10 mouse cellular contexts compared by ENCODE assay signal in the genomic region with DNA sequence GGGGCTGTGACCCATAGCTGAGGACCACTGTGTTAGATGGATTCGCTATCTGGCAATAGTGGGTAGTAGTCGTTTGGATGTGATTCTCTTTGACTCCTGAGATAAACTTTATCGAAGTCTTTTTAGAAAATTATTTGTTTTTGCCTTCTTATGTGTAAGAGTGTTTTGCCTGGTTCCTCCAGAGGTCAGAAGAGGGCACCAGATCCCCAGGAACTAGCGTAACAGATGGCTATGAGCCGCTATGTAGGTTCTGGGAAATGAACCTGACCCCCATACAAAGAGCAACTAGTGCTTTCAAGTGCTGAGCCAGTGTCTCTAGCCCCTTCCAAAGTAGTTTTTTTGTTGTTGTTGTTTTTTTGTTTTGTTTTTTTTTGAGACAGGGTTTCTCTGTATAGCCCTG. TPM values are rescaled to one million over a fixed set of nuclear protein-coding genes. Genes with fewer than 3 reads are reported as not detected.
DNase-seq lines count a peak whose midpoint lies in the region; ATAC-seq and TF ChIP-seq lines count a peak whose summit lies in the region.
"Had no signal": no experiment of that assay in that cellular context is flagged by ENCODE, and none has a peak within 500 bp of the region (broad histone marks: within the 10 kb centered on the region; RNA-seq: fewer than 3 reads in every experiment).

No protein-coding gene starts in this region.

- no peaks in the 10 kb centered on the region for H3K79me2 ChIP-seq in CH12.LX (replicated peaks; ENCODE audit: control insufficient read depth, extremely low read depth, insufficient read depth, poor library complexity, severe bottlenecking)

- in situ Hi-C loops in CH12.LX (cut with MboI; ENCODE audit: low pct_ligation_motif_present, low pct_unique_long_range_greater_than_20kb, low sequenced_read_pairs): no loop called here

- dilution Hi-C loops in CH12.LX (cut with MboI; ENCODE audit: extremely low pct_ligation_motif_present, extremely low pct_unique_long_range_greater_than_20kb, low sequenced_read_pairs): no loop called here

- no peak overlapping the region for H3K4me3 ChIP-seq in kidney, embryonic 16.5 days (ENCODE audit: low read length)
- no peak overlapping the region for H3K4me3 ChIP-seq in CH12.LX (replicated peaks in 1 of 3; ENCODE audit: low read depth in 2 of 3, low read length in 2 of 3, poor library complexity in 1 of 3)
- H3K4me3 ChIP-seq in forebrain, embryonic 14.5 days (ENCODE audit: low read depth, low read length): no peak overlapping the region
- no peak overlapping the region for H3K4me3 ChIP-seq in midbrain, embryonic 11.5 days (ENCODE audit: low read depth, low read length)

- no peak for TF ChIP-seq POLR2A in CH12.LX (IDR thresholded peaks at IDR 0.05; ENCODE audit: low read depth, low read length)

- ATAC-seq in kidney, embryonic 16.5 days (ENCODE audit: low FRiP score, low TSS enrichment): no peak
- ATAC-seq in granulocyte monocyte progenitor cell, adult 5-6 weeks (replicated peaks; ENCODE audit: poor library complexity, severe bottlenecking): peak; percentile 31; the same call in 1 of the 2 replicates
- ATAC-seq in forebrain, embryonic 14.5 days: no peak
- no peak for ATAC-seq in midbrain, embryonic 11.5 days (ENCODE audit: low FRiP score)

- no peaks in the 10 kb centered on the region for H3K36me3 ChIP-seq in kidney, embryonic 16.5 days (ENCODE audit: insufficient read depth, low read length)
- H3K36me3 ChIP-seq in CH12.LX (replicated peaks in 1 of 2; ENCODE audit: control insufficient read depth in 1 of 2, insufficient read depth in 1 of 2, low read length in 1 of 2): peaks cover 0 to 14% of the 10 kb centered on the region in 2 experiments
- no peaks in the 10 kb centered on the region for H3K36me3 ChIP-seq in forebrain, embryonic 14.5 days (ENCODE audit: control insufficient read depth, insufficient read depth, low read length)
- H3K36me3 ChIP-seq in midbrain, embryonic 11.5 days (ENCODE audit: control insufficient read depth, insufficient read depth, low read length): no peaks in the 10 kb centered on the region

- no peak overlapping the region for H3K27ac ChIP-seq in kidney, embryonic 16.5 days (ENCODE audit: low read length)
- H3K27ac ChIP-seq in CH12.LX (ENCODE audit: insufficient read depth, low read depth): no peak overlapping the region
- H3K27ac ChIP-seq in forebrain, embryonic 14.5 days (ENCODE audit: low read depth, low read length): no peak overlapping the region
- no peak overlapping the region for H3K27ac ChIP-seq in midbrain, embryonic 11.5 days (ENCODE audit: low read depth, low read length)

- peaks cover 16% of the 10 kb centered on the region for H3K4me1 ChIP-seq in kidney, embryonic 16.5 days (ENCODE audit: insufficient read depth, low read length)
- H3K4me1 ChIP-seq in CH12.LX (ENCODE audit: control insufficient read depth in 1 of 2, insufficient read depth in 2 of 2): no peaks in the 10 kb centered on the region
- H3K4me1 ChIP-seq in forebrain, embryonic 14.5 days (ENCODE audit: control insufficient read depth, insufficient read depth, low read length): no peaks in the 10 kb centered on the region
- no peaks in the 10 kb centered on the region for H3K4me1 ChIP-seq in midbrain, embryonic 11.5 days (ENCODE audit: control insufficient read depth, insufficient read depth, low read length)

- WGBS in kidney, embryonic 16.5 days: 54% methylated on average over 5 of the region's 5 CpGs
- 62% methylated on average over 5 of the region's 5 CpGs for WGBS in forebrain, embryonic 14.5 days
- WGBS in midbrain, embryonic 11.5 days: 58% methylated on average over 5 of the region's 5 CpGs

- peak; percentile 40 for TF ChIP-seq RAD21 in CH12.LX (IDR thresholded peaks at IDR 0.05; ENCODE audit: low read depth, low read length)

- no peak overlapping the region for H3K9ac ChIP-seq in kidney, embryonic 16.5 days (replicated peaks; ENCODE audit: low read length)
- no peak overlapping the region for H3K9ac ChIP-seq in CH12.LX (ENCODE audit: insufficient read depth, low read depth)
- H3K9ac ChIP-seq in forebrain, embryonic 14.5 days (ENCODE audit: low read length): no peak overlapping the region
- no peak overlapping the region for H3K9ac ChIP-seq in midbrain, embryonic 11.5 days (ENCODE audit: low read length)
- H3K9ac ChIP-seq: lung, embryonic 14.5 days had no signal

- TF ChIP-seq CTCF in CH12.LX (conservative IDR thresholded peaks at IDR 0.05 in 1 of 2, IDR thresholded peaks at IDR 0.05 in 1 of 2; ENCODE audit: low read depth in 2 of 2, low read length in 2 of 2): peak in 1 of 2 experiments; percentile 50; a peak in 2 of 4 replicates

- H3K4me2 ChIP-seq in kidney, embryonic 16.5 days (replicated peaks; ENCODE audit: low read depth, low read length): no peak overlapping the region
- no peak overlapping the region for H3K4me2 ChIP-seq in CH12.LX (ENCODE audit: insufficient read depth, low read depth, poor library complexity, severe bottlenecking)
- H3K4me2 ChIP-seq in forebrain, embryonic 14.5 days (ENCODE audit: low read length): no peak overlapping the region
- no peak overlapping the region for H3K4me2 ChIP-seq in midbrain, embryonic 11.5 days
- H3K4me2 ChIP-seq: lung, embryonic 14.5 days had no signal

- H3K27me3 ChIP-seq in kidney, embryonic 16.5 days (ENCODE audit: insufficient read depth, low read length): no peaks in the 10 kb centered on the region
- no peaks in the 10 kb centered on the region for H3K27me3 ChIP-seq in CH12.LX (replicated peaks)
- H3K27me3 ChIP-seq in forebrain, embryonic 14.5 days (replicated peaks; ENCODE audit: control insufficient read depth, insufficient read depth, low read length): no peaks in the 10 kb centered on the region
- no peaks in the 10 kb centered on the region for H3K27me3 ChIP-seq in midbrain, embryonic 11.5 days (ENCODE audit: control insufficient read depth, insufficient read depth, low read length)

- H3K9me3 ChIP-seq in kidney, embryonic 16.5 days (ENCODE audit: low read length): no peaks in the 10 kb centered on the region
- H3K9me3 ChIP-seq in CH12.LX (replicated peaks; ENCODE audit: low read length): no peaks in the 10 kb centered on the region
- H3K9me3 ChIP-seq in forebrain, embryonic 14.5 days (replicated peaks; ENCODE audit: control insufficient read depth, low read length): no peaks in the 10 kb centered on the region
- H3K9me3 ChIP-seq in midbrain, embryonic 11.5 days (ENCODE audit: control insufficient read depth, low read length): no peaks in the 10 kb centered on the region

- no peak for TF ChIP-seq EP300 in CH12.LX (IDR thresholded peaks at IDR 0.05; ENCODE audit: low read length)

- peak; percentile 43 for DNase-seq in kidney, adult 9 months
- DNase-seq in 416B (ENCODE audit: low read depth) (peak; percentile 63), CH12.LX (ENCODE audit: extremely low read depth) (no peak)
- DNase-seq in forebrain, embryonic 14.5 days (ENCODE audit: low spot score): no peak
- no peak for DNase-seq in left cerebral cortex, adult 11 months (ENCODE audit: low spot score)
- DNase-seq in midbrain, embryonic 11.5 days (ENCODE audit: low spot score, missing footprints): no peak
- DNase-seq: cerebellum, adult 18-20 months; lung, embryonic 14.5 days had no signal

TF ChIP-seq in CH12.LX, 34 proteins besides CTCF, POLR2A, EP300 and RAD21:
- TF ChIP-seq JUND (conservative IDR thresholded peaks at IDR 0.05; ENCODE audit: low read depth, low read length) (no peak), SMC3 (IDR thresholded peaks at IDR 0.05; ENCODE audit: low read depth, low read length) (no peak), MAX (IDR thresholded peaks at IDR 0.05; ENCODE audit: low read length) (no peak), CHD1 (IDR thresholded peaks at IDR 0.05; ENCODE audit: low read depth, low read length) (no peak), MAZ (IDR thresholded peaks at IDR 0.05; ENCODE audit: low read depth, low read length) (no peak), RCOR1 (conservative IDR thresholded peaks at IDR 0.05; ENCODE audit: low read depth, low read length) (no peak), NELFE (IDR thresholded peaks at IDR 0.05; ENCODE audit: low read depth, low read length) (no peak), MYC (IDR thresholded peaks at IDR 0.05; ENCODE audit: low read depth, low read length) (no peak), USF2 (conservative IDR thresholded peaks at IDR 0.05; ENCODE audit: low read depth, low read length) (no peak)

RNA-seq across cellular contexts. Expression of a gene that starts 58.1 kb away (rescaled TPM):
- 374 and 384 TPM in 2 replicates for polyA plus RNA-seq in kidney, embryonic 16.5 days (2015; fragmentation: Nextera tagmentation; extraction: Ambion mirVana)
- total RNA-seq in CH12.LX (2012; rRNA removed): 835 and 931 TPM in 2 replicates
- total RNA-seq in CH12.LX (2014; rRNA removed): 828 and 923 TPM in 2 replicates
- 2,454 and 2,884 TPM in 2 replicates for polyA plus RNA-seq in CH12.LX (2012; ENCODE audit: insufficient read length, low read depth)
- 799 and 903 TPM in 2 replicates for total RNA-seq in granulocyte monocyte progenitor cell, adult 5-6 weeks (2014; fragmentation: Nextera tagmentation)
- 2,516 and 2,875 TPM in 2 replicates for total RNA-seq in granulocyte monocyte progenitor cell, adult 5-6 weeks (2017)
- polyA plus RNA-seq in forebrain, embryonic 14.5 days (2014; fragmentation: Nextera tagmentation; extraction: Ambion mirVana): 313 and 340 TPM in 2 replicates
- 547 and 588 TPM in 2 replicates for polyA plus RNA-seq in midbrain, embryonic 11.5 days (2014; fragmentation: Nextera tagmentation; extraction: Ambion mirVana)

Comparison
In these comparisons a context has a peak if more than half of its experiments do, and no peak if none do; other contexts are left out.
1. DNase-seq: peak in kidney, adult 9 months (single experiment) and 416B (single experiment); none in CH12.LX (single experiment), forebrain, embryonic 14.5 days (single experiment), left cerebral cortex, adult 11 months (single experiment) and midbrain, embryonic 11.5 days (single experiment).